Mouse (Mus musculus) myocyte (in vitro differentiated cells): ENCODE measurements around the gene Abhd14a.

Experiments
- CEBPB ChIP-seq: IDR thresholded peaks from 2 replicates; pipeline ENCODE4 v1.6.1; 2011; ENCODE audit warnings: mild to moderate bottlenecking, moderate library complexity; ENCODE audit not compliant: poor library complexity, insufficient read depth, severe bottlenecking
- E2F4 ChIP-seq: IDR thresholded peaks from one replicate; pipeline ENCODE4 v1.6.1; 2011; ENCODE audit warnings: mild to moderate bottlenecking, control low read depth, moderate library complexity; ENCODE audit not compliant: insufficient read depth
- POLR2A ChIP-seq: IDR thresholded peaks from one replicate; pipeline ENCODE4 v1.6.1; 2011; ENCODE audit warnings: low read depth, mild to moderate bottlenecking, control low read depth, moderate library complexity; ENCODE audit not compliant: insufficient read length
- REST ChIP-seq: IDR thresholded peaks from one replicate; pipeline ENCODE4 v1.6.1; 2011; ENCODE audit warnings: mild to moderate bottlenecking, control low read depth, moderate library complexity; ENCODE audit not compliant: insufficient read depth, insufficient read length
- TCF3 ChIP-seq: IDR thresholded peaks from one replicate; pipeline ENCODE4 v1.6.1; 2011; ENCODE audit warnings: low read depth, control low read depth; ENCODE audit not compliant: insufficient read length
- USF1 ChIP-seq: IDR thresholded peaks from one replicate; pipeline ENCODE4 v1.6.1; 2011; ENCODE audit warnings: low read depth, mild to moderate bottlenecking, control low read depth, moderate library complexity

- TF ChIP-seq REST (no peak), POLR2A (no peak), USF1 (no peak), CEBPB (no peak), E2F4 (no peak), TCF3 (no peak)
Measured at GRCm38 (mm10) chr9:106447951-106448350, 473 bp upstream of the Abhd14a start.
